Mouse (Mus musculus) thymus, adult 18-20 months (tissue): Measurements from ENCODE around the gene Sox6.

ENCODE experiments used
- DNase-seq, 2 experiments: peaks; one replicate each; pipeline ENCODE4 v3.0.0; 2022; ENCODE audit warnings: mixed read lengths in 2 of 2

The Sox6 gene

GRCm38 (mm10) chr7:115825295-115825694, 213.3 kb downstream of the Sox6 start:
- DNase-seq = no peak

- no peak for DNase-seq
Observed at GRCm38 (mm10) chr7:115824621-115825256, 213.9 kb downstream of the Sox6 start.

GRCm38 (mm10) chr7:115819136-115819535, 219.5 kb downstream of the Sox6 start:
- no peak for DNase-seq

- DNase-seq = no peak
Observed at GRCm38 (mm10) chr7:115803256-115803655, 235.3 kb downstream of the Sox6 start.

- DNase-seq = no peak
Observed at GRCm38 (mm10) chr7:115794139-115794858, 244.3 kb downstream of the Sox6 start.

- no peak for DNase-seq
Observed at GRCm38 (mm10) chr7:115792841-115793240, 245.8 kb downstream of the Sox6 start.

GRCm38 (mm10) chr7:115789116-115789823, 249.3 kb downstream of the Sox6 start:
- no peak for DNase-seq

- DNase-seq = no peak
Observed at GRCm38 (mm10) chr7:115783982-115784917, 254.3 kb downstream of the Sox6 start.

GRCm38 (mm10) chr7:115780148-115780547, 258.4 kb downstream of the Sox6 start:
- no peak for DNase-seq

- no peak for DNase-seq
Observed at GRCm38 (mm10) chr7:115779544-115779943, 259.1 kb downstream of the Sox6 start.

- DNase-seq = no peak
Observed at GRCm38 (mm10) chr7:115776736-115777135, 261.9 kb downstream of the Sox6 start.

GRCm38 (mm10) chr7:115776324-115776723, 262.3 kb downstream of the Sox6 start:
- DNase-seq = no peak

GRCm38 (mm10) chr7:115766316-115766715, 272.3 kb downstream of the Sox6 start:
- DNase-seq = no peak

- DNase-seq = no peak
Observed at GRCm38 (mm10) chr7:115763851-115764250, 274.7 kb downstream of the Sox6 start.

GRCm38 (mm10) chr7:115758172-115758571, 280.4 kb downstream of the Sox6 start:
- DNase-seq = no peak

GRCm38 (mm10) chr7:115755272-115755671, 283.3 kb downstream of the Sox6 start:
- DNase-seq = no peak

- DNase-seq = no peak
Observed at GRCm38 (mm10) chr7:115754216-115754615, 284.4 kb downstream of the Sox6 start.

GRCm38 (mm10) chr7:115752121-115752634, 286.4 kb downstream of the Sox6 start:
- DNase-seq = no peak

GRCm38 (mm10) chr7:115751083-115751482, 287.5 kb downstream of the Sox6 start:
- no peak for DNase-seq

- no peak for DNase-seq
Observed at GRCm38 (mm10) chr7:115750275-115750825, 288.2 kb downstream of the Sox6 start.

GRCm38 (mm10) chr7:115747541-115747940, 291.1 kb downstream of the Sox6 start:
- DNase-seq = no peak

- DNase-seq = no peak
Observed at GRCm38 (mm10) chr7:115745672-115746253, 292.8 kb downstream of the Sox6 start.
